In the genomic region with DNA sequence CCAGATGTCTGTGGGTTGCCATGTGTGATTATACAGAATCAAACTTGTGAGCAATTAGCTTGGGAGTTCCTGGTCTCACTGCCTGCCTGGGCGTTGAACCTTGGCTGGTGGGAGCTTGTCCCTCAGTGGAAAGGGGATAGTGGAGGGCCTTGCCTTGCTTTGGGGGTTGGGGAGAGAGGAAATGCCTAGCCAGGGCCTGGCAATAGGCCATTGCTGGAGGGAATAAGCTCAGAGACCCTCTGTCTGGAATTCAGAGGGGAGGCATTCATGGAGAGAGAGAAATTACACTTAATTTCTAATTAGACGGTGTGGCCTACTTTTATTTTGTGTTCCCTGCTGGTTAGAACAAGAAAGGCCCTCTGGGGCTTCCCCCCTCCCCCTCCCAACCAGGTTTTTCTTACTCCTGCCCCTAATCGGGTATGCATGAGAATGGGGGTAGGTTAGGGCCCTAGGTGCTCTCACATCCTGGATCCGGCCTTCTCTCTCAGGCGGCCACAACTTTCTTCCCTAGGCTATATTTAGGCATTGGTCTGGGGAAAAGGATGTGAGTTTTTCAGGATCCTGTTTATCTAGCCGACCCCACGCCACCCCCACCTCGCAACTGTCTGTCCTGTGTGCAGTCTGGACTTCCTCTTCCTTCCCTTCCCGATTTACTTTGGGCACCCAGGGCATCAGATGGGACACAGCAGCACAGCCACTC, we compare ENCODE assay signal across 8 mouse cellular contexts. TPM values are rescaled to one million over a fixed set of nuclear protein-coding genes. Genes with fewer than 3 reads are reported as not detected.
DNase-seq lines count a peak whose midpoint lies in the region; ATAC-seq lines count a peak whose summit lies in the region.
"Had no signal": no experiment of that assay in that cellular context is flagged by ENCODE, and none has a peak within 500 bp of the region (broad histone marks: within the 10 kb centered on the region; RNA-seq: fewer than 3 reads in every experiment).

No protein-coding gene starts in this region.

- no peaks in the 10 kb centered on the region for H3K9me3 ChIP-seq in neural tube, embryonic 12.5 days
- no peaks in the 10 kb centered on the region for H3K9me3 ChIP-seq in forebrain, embryonic 15.5 days
- H3K9me3 ChIP-seq in neural tube, embryonic 15.5 days (replicated peaks), result no peaks in the 10 kb centered on the region

- DNase-seq in neural tube, embryonic 10.5 days (ENCODE audit: extremely low spot score, low spot score), result no peak
- DNase-seq in kidney, postnatal 36 days, result peak; percentile 67 to 70
- DNase-seq in frontal cortex, adult 2 months (ENCODE audit: extremely low spot score in 1 of 2, low spot score in 1 of 2), result no peak
- no peak for DNase-seq in urinary bladder, adult 18-20 months (ENCODE audit: low spot score in 2 of 2)
- DNase-seq: thymus, postnatal 25 days had no signal

- H3K27ac ChIP-seq in neural tube, embryonic 12.5 days, result no peak overlapping the region
- peak overlapping the region; percentile 31; the same call in 1 of the 2 replicates for H3K27ac ChIP-seq in forebrain, embryonic 15.5 days (replicated peaks)
- H3K27ac ChIP-seq in neural tube, embryonic 15.5 days (replicated peaks), result peak overlapping the region; percentile 63; the same call in 1 of the 2 replicates

- 0 out of 2 replicates have a peak overlapping the region, but pooled peaks have one; percentile 17 for H3K9ac ChIP-seq in neural tube, embryonic 12.5 days
- H3K9ac ChIP-seq in forebrain, embryonic 15.5 days (replicated peaks), result no peak overlapping the region
- no peak overlapping the region for H3K9ac ChIP-seq in neural tube, embryonic 15.5 days (replicated peaks)

- H3K4me3 ChIP-seq in neural tube, embryonic 12.5 days, result no peak overlapping the region
- no peak overlapping the region for H3K4me3 ChIP-seq in forebrain, embryonic 15.5 days
- no peak overlapping the region for H3K4me3 ChIP-seq in neural tube, embryonic 15.5 days (replicated peaks)

- no peaks in the 10 kb centered on the region for H3K27me3 ChIP-seq in neural tube, embryonic 12.5 days (replicated peaks)
- no peaks in the 10 kb centered on the region for H3K27me3 ChIP-seq in forebrain, embryonic 15.5 days
- no peaks in the 10 kb centered on the region for H3K27me3 ChIP-seq in neural tube, embryonic 15.5 days (replicated peaks)

- no peak for ATAC-seq in neural tube, embryonic 12.5 days (ENCODE audit: low FRiP score, low read depth)
- ATAC-seq in forebrain, embryonic 15.5 days (replicated peaks), result no peak; the same call in 1 of the 2 replicates
- no peak for ATAC-seq in neural tube, embryonic 15.5 days (ENCODE audit: low FRiP score)

- 0 out of 2 replicates have a peak, but pooled peaks cover 6% of the 10 kb centered on the region for H3K4me1 ChIP-seq in neural tube, embryonic 12.5 days
- H3K4me1 ChIP-seq in forebrain, embryonic 15.5 days, result peaks cover 9% of the 10 kb centered on the region
- peaks cover 23% of the 10 kb centered on the region for H3K4me1 ChIP-seq in neural tube, embryonic 15.5 days

- WGBS in neural tube, embryonic 12.5 days, result 50% methylated on average over 9 of the region's 9 CpGs
- WGBS in forebrain, embryonic 15.5 days, result 36% methylated on average over 9 of the region's 9 CpGs
- 42% methylated on average over 9 of the region's 9 CpGs for WGBS in neural tube, embryonic 15.5 days

- H3K36me3 ChIP-seq in neural tube, embryonic 12.5 days, result peaks cover 23% of the 10 kb centered on the region
- peaks cover 19% of the 10 kb centered on the region for H3K36me3 ChIP-seq in forebrain, embryonic 15.5 days
- H3K36me3 ChIP-seq in neural tube, embryonic 15.5 days, result peaks cover 17% of the 10 kb centered on the region

- H3K4me2 ChIP-seq in neural tube, embryonic 12.5 days (replicated peaks), result no peak overlapping the region
- no peak overlapping the region for H3K4me2 ChIP-seq in forebrain, embryonic 15.5 days (replicated peaks)
- H3K4me2 ChIP-seq in neural tube, embryonic 15.5 days, result no peak overlapping the region

RNA-seq across cellular contexts. Expression of a gene that starts 11.7 kb away (rescaled TPM):
- polyA plus RNA-seq in neural tube, embryonic 12.5 days (2016; fragmentation: Nextera tagmentation; extraction: Ambion mirVana), result 2.4 and 2.7 TPM in 2 replicates
- polyA plus RNA-seq in forebrain, embryonic 15.5 days (2015; fragmentation: Nextera tagmentation; extraction: Ambion mirVana), result 2.4 and 2.5 TPM in 2 replicates
- 1.5 and 1.8 TPM in 2 replicates for polyA plus RNA-seq in neural tube, embryonic 15.5 days (2015; fragmentation: Nextera tagmentation; extraction: Ambion mirVana)
- not detected in 2 replicates for polyA plus RNA-seq in frontal cortex, adult 2 months (2012; rRNA removed)

RNA-seq across cellular contexts. Expression of a gene that starts 12.8 kb away (rescaled TPM):
- polyA plus RNA-seq in neural tube, embryonic 12.5 days (2016; fragmentation: Nextera tagmentation; extraction: Ambion mirVana), result 49.5 and 49.9 TPM in 2 replicates
- polyA plus RNA-seq in forebrain, embryonic 15.5 days (2015; fragmentation: Nextera tagmentation; extraction: Ambion mirVana), result 45.5 and 52.5 TPM in 2 replicates
- 39.6 and 40.8 TPM in 2 replicates for polyA plus RNA-seq in neural tube, embryonic 15.5 days (2015; fragmentation: Nextera tagmentation; extraction: Ambion mirVana)
- 67.7 and 73.8 TPM in 2 replicates for polyA plus RNA-seq in frontal cortex, adult 2 months (2012; rRNA removed)

RNA-seq across cellular contexts. Expression of a gene that starts 50.8 kb away (rescaled TPM):
- polyA plus RNA-seq in neural tube, embryonic 12.5 days (2016; fragmentation: Nextera tagmentation; extraction: Ambion mirVana), result 8.2 and 14.1 TPM in 2 replicates
- 0.18 and 0.38 TPM in 2 replicates for polyA plus RNA-seq in forebrain, embryonic 15.5 days (2015; fragmentation: Nextera tagmentation; extraction: Ambion mirVana)
- polyA plus RNA-seq in neural tube, embryonic 15.5 days (2015; fragmentation: Nextera tagmentation; extraction: Ambion mirVana), result 0.61 TPM in 1 of 2 replicates, not detected in the other
- polyA plus RNA-seq in frontal cortex, adult 2 months (2012; rRNA removed), result 0.16 TPM in 1 of 2 replicates, not detected in the other

Comparison
In these comparisons a context has a peak if more than half of its experiments do, and no peak if none do; other contexts are left out.
1. DNase-seq: peak in kidney, postnatal 36 days (2 of 2); none in neural tube, embryonic 10.5 days (single experiment), frontal cortex, adult 2 months (0 of 2) and urinary bladder, adult 18-20 months (0 of 2).